8 mouse cellular contexts compared by ENCODE assay signal in the genomic region with DNA sequence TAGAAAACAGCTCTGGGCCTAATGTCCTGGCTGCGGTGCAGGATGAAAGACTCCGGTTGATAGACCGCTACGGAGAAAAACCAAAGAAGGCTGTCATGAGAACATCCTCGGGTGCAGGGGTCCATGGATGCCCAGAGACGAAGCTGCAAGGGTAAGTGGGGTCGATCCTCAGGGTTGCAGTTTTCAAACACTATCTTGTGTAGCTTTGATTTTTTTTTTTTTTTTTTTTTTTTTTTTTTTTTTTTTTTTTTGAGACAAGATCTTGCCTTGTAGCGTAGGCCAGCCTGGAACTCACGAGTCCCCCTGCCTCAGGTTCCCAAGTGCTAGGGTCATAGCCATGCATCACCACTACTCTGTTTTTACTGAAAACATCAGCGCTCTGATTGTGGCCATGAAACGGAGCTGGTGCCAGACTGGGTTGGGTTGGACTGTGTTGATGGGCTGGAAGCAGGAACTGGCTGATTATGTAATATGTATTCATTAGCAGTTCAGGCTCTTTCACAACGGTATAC. TPM values are rescaled to one million over a fixed set of nuclear protein-coding genes. Genes with fewer than 3 reads are reported as not detected.
A peak's percentile ranks its signal among the peaks of the same experiment; 100 is the strongest.
DNase-seq lines count a peak whose midpoint lies in the region; ATAC-seq lines count a peak whose summit lies in the region.

No protein-coding gene starts in this region.

- 6% methylated on average over 12 of the region's 12 CpGs for WGBS in forebrain, embryonic 12.5 days
- under 1% methylated on average over 12 of the region's 12 CpGs for WGBS in hindbrain, embryonic 14.5 days
- 4% methylated on average over 12 of the region's 12 CpGs for WGBS in limb, embryonic 10.5 days
- WGBS in midbrain, embryonic 13.5 days = 2% methylated on average over 12 of the region's 12 CpGs

- H3K27ac ChIP-seq in forebrain, embryonic 12.5 days = peak overlapping the region; percentile 80
- peak overlapping the region; percentile 74 for H3K27ac ChIP-seq in hindbrain, embryonic 14.5 days
- peak overlapping the region; percentile 81 for H3K27ac ChIP-seq in limb, embryonic 10.5 days
- peak overlapping the region; percentile 79 for H3K27ac ChIP-seq in midbrain, embryonic 13.5 days

- peak overlapping the region; percentile 69 for H3K4me3 ChIP-seq in forebrain, embryonic 12.5 days (replicated peaks)
- H3K4me3 ChIP-seq in hindbrain, embryonic 14.5 days (replicated peaks; ENCODE audit: low read length) = peak overlapping the region; percentile 62
- peak overlapping the region; percentile 79 for H3K4me3 ChIP-seq in limb, embryonic 10.5 days
- peak overlapping the region; percentile 86 for H3K4me3 ChIP-seq in midbrain, embryonic 13.5 days (replicated peaks)

- peaks cover 12% of the 10 kb centered on the region; the same call in 1 of the 2 replicates for H3K36me3 ChIP-seq in forebrain, embryonic 12.5 days (replicated peaks)
- H3K36me3 ChIP-seq in hindbrain, embryonic 14.5 days (replicated peaks; ENCODE audit: control insufficient read depth, insufficient read depth) = peaks cover 13% of the 10 kb centered on the region
- H3K36me3 ChIP-seq in limb, embryonic 10.5 days = peaks cover 22% of the 10 kb centered on the region
- peaks cover 17% of the 10 kb centered on the region for H3K36me3 ChIP-seq in midbrain, embryonic 13.5 days

- H3K4me2 ChIP-seq in forebrain, embryonic 12.5 days = peak overlapping the region; percentile 78
- H3K4me2 ChIP-seq in hindbrain, embryonic 14.5 days (replicated peaks) = peak overlapping the region; percentile 73
- H3K4me2 ChIP-seq in midbrain, embryonic 13.5 days (replicated peaks) = peak overlapping the region; percentile 85

- peak; percentile 43 to 52 for DNase-seq in cerebellum, adult 18-20 months
- DNase-seq in cerebellum, postnatal 4 days (ENCODE audit: low spot score in 2 of 2) = no peak
- DNase-seq in adrenal gland, adult 8-10 months = peak; percentile 45
- no peak for DNase-seq in hindbrain, embryonic 14.5 days (ENCODE audit: low spot score)
- DNase-seq in limb, embryonic 10.5 days (ENCODE audit: low spot score) = no peak
- DNase-seq in ovary, postnatal 36 days (ENCODE audit: low spot score) = no peak

- ATAC-seq in forebrain, embryonic 12.5 days (ENCODE audit: low FRiP score) = no peak; the same call in 1 of the 2 replicates
- no peak; the same call in 1 of the 2 replicates for ATAC-seq in hindbrain, embryonic 14.5 days (ENCODE audit: low FRiP score)
- no peak; the same call in 1 of the 2 replicates for ATAC-seq in midbrain, embryonic 13.5 days

- H3K27me3 ChIP-seq in forebrain, embryonic 12.5 days = 0 out of 2 replicates have a peak, but pooled peaks cover 5% of the 10 kb centered on the region
- no peaks in the 10 kb centered on the region for H3K27me3 ChIP-seq in hindbrain, embryonic 14.5 days (ENCODE audit: control insufficient read depth, insufficient read depth, low read length)
- H3K27me3 ChIP-seq in limb, embryonic 10.5 days (ENCODE audit: low read depth, poor library complexity, severe bottlenecking) = no peaks in the 10 kb centered on the region
- H3K27me3 ChIP-seq in midbrain, embryonic 13.5 days = no peaks in the 10 kb centered on the region

- H3K4me1 ChIP-seq in forebrain, embryonic 12.5 days = peaks cover 22% of the 10 kb centered on the region
- peaks cover 25% of the 10 kb centered on the region for H3K4me1 ChIP-seq in hindbrain, embryonic 14.5 days (replicated peaks; ENCODE audit: control insufficient read depth, insufficient read depth, low read length)
- peaks cover 8% of the 10 kb centered on the region for H3K4me1 ChIP-seq in limb, embryonic 10.5 days
- H3K4me1 ChIP-seq in midbrain, embryonic 13.5 days (replicated peaks) = peaks cover 29% of the 10 kb centered on the region

- no peaks in the 10 kb centered on the region for H3K9me3 ChIP-seq in forebrain, embryonic 12.5 days
- H3K9me3 ChIP-seq in hindbrain, embryonic 14.5 days (ENCODE audit: control insufficient read depth, low read length) = no peaks in the 10 kb centered on the region
- H3K9me3 ChIP-seq in limb, embryonic 10.5 days (replicated peaks) = no peaks in the 10 kb centered on the region
- no peaks in the 10 kb centered on the region for H3K9me3 ChIP-seq in midbrain, embryonic 13.5 days

- peak overlapping the region; percentile 74 for H3K9ac ChIP-seq in forebrain, embryonic 12.5 days
- H3K9ac ChIP-seq in hindbrain, embryonic 14.5 days = peak overlapping the region; percentile 81
- peak overlapping the region; percentile 90 for H3K9ac ChIP-seq in midbrain, embryonic 13.5 days (replicated peaks)

RNA-seq across cellular contexts. Expression of gene Fis1, which starts 0.4 kb away (rescaled TPM):
- 100 to 1,000 TPM; 210 to 255 (median 217) TPM for total RNA-seq in adrenal gland, adult 8-10 months (2022)
- 287 and 302 TPM in 2 replicates for polyA plus RNA-seq in forebrain, embryonic 12.5 days (2016; fragmentation: Nextera tagmentation; extraction: Ambion mirVana)
- 391 and 425 TPM in 2 replicates for polyA plus RNA-seq in hindbrain, embryonic 14.5 days (2014; fragmentation: Nextera tagmentation; extraction: Ambion mirVana)
- polyA plus RNA-seq in limb, embryonic 10.5 days (2016; fragmentation: Nextera tagmentation; extraction: Ambion mirVana) = 262 and 277 TPM in 2 replicates
- polyA plus RNA-seq in midbrain, embryonic 13.5 days (2015; fragmentation: Nextera tagmentation; extraction: Ambion mirVana) = 389 and 412 TPM in 2 replicates

RNA-seq across cellular contexts. Expression of gene Cldn15, which starts 12.9 kb away (rescaled TPM):
- total RNA-seq in adrenal gland, adult 8-10 months (2022) = 10 to 100 TPM in 3 of 4 experiments, 1 to 10 TPM in 1; 9.5 to 13.7 (median 12.1) TPM
- polyA plus RNA-seq in forebrain, embryonic 12.5 days (2016; fragmentation: Nextera tagmentation; extraction: Ambion mirVana) = 0.27 and 0.50 TPM in 2 replicates
- 0.13 TPM in 1 of 2 replicates, not detected in the other for polyA plus RNA-seq in hindbrain, embryonic 14.5 days (2014; fragmentation: Nextera tagmentation; extraction: Ambion mirVana)
- 0.13 and 0.39 TPM in 2 replicates for polyA plus RNA-seq in limb, embryonic 10.5 days (2016; fragmentation: Nextera tagmentation; extraction: Ambion mirVana)
- polyA plus RNA-seq in midbrain, embryonic 13.5 days (2015; fragmentation: Nextera tagmentation; extraction: Ambion mirVana) = 0.16 and 0.35 TPM in 2 replicates

RNA-seq across cellular contexts. Expression of gene Plod3, which starts 33.3 kb away (rescaled TPM):
- total RNA-seq in adrenal gland, adult 8-10 months (2022) = 10 to 100 TPM; 68.6 to 74.5 (median 72.1) TPM
- polyA plus RNA-seq in forebrain, embryonic 12.5 days (2016; fragmentation: Nextera tagmentation; extraction: Ambion mirVana) = 34.5 and 36.4 TPM in 2 replicates
- 30.1 and 30.7 TPM in 2 replicates for polyA plus RNA-seq in hindbrain, embryonic 14.5 days (2014; fragmentation: Nextera tagmentation; extraction: Ambion mirVana)
- 39.4 and 40.8 TPM in 2 replicates for polyA plus RNA-seq in limb, embryonic 10.5 days (2016; fragmentation: Nextera tagmentation; extraction: Ambion mirVana)
- polyA plus RNA-seq in midbrain, embryonic 13.5 days (2015; fragmentation: Nextera tagmentation; extraction: Ambion mirVana) = 34.8 and 35.1 TPM in 2 replicates

RNA-seq across cellular contexts. Expression of gene Znhit1, which starts 34.3 kb away (rescaled TPM):
- total RNA-seq in adrenal gland, adult 8-10 months (2022) = 10 to 100 TPM; 77.8 to 96.8 (median 83.5) TPM
- polyA plus RNA-seq in forebrain, embryonic 12.5 days (2016; fragmentation: Nextera tagmentation; extraction: Ambion mirVana) = 97.9 and 102 TPM in 2 replicates
- polyA plus RNA-seq in hindbrain, embryonic 14.5 days (2014; fragmentation: Nextera tagmentation; extraction: Ambion mirVana) = 116 and 121 TPM in 2 replicates
- polyA plus RNA-seq in limb, embryonic 10.5 days (2016; fragmentation: Nextera tagmentation; extraction: Ambion mirVana) = 116 and 119 TPM in 2 replicates
- polyA plus RNA-seq in midbrain, embryonic 13.5 days (2015; fragmentation: Nextera tagmentation; extraction: Ambion mirVana) = 110 TPM in 2 replicates

RNA-seq across cellular contexts. Expression of gene Ift22, which starts 45.5 kb away (rescaled TPM):
- 10 to 100 TPM; 30.5 to 53.5 (median 41.9) TPM for total RNA-seq in adrenal gland, adult 8-10 months (2022)
- polyA plus RNA-seq in forebrain, embryonic 12.5 days (2016; fragmentation: Nextera tagmentation; extraction: Ambion mirVana) = 107 and 115 TPM in 2 replicates
- 118 and 133 TPM in 2 replicates for polyA plus RNA-seq in hindbrain, embryonic 14.5 days (2014; fragmentation: Nextera tagmentation; extraction: Ambion mirVana)
- polyA plus RNA-seq in limb, embryonic 10.5 days (2016; fragmentation: Nextera tagmentation; extraction: Ambion mirVana) = 73.6 and 84.0 TPM in 2 replicates
- 119 and 125 TPM in 2 replicates for polyA plus RNA-seq in midbrain, embryonic 13.5 days (2015; fragmentation: Nextera tagmentation; extraction: Ambion mirVana)

Comparison
In these comparisons a context has a peak if more than half of its experiments do, and no peak if none do; other contexts are left out.
1. DNase-seq: peak in cerebellum, adult 18-20 months (2 of 2) and adrenal gland, adult 8-10 months (single experiment); none in cerebellum, postnatal 4 days (0 of 2), hindbrain, embryonic 14.5 days (single experiment), limb, embryonic 10.5 days (single experiment) and ovary, postnatal 36 days (single experiment).
2. Peak in every context shown above with its lines, with median percentiles within 50 percentile points of each other: H3K27ac ChIP-seq, H3K4me2 ChIP-seq, H3K4me3 ChIP-seq and H3K9ac ChIP-seq.